Mouse (Mus musculus) liver, embryonic 11.5 days (tissue): ENCODE results near the gene Egfl7. TPM values are rescaled to one million over a fixed set of nuclear protein-coding genes. Genes with fewer than 3 reads are reported as not detected.

Source experiments
- ATAC-seq: fragments of 200-750 bp; cut with Nextera tagmentation; replicated peaks from 2 replicates; pipeline ENCODE4 v1.8.0; 2017; ENCODE audit warnings: moderate number of reproducible peaks, mild to moderate bottlenecking, moderate TSS enrichment, moderate library complexity; ENCODE audit not compliant: low FRiP score
- DNase-seq: peaks from one replicate; pipeline ENCODE4 v3.0.0-alpha.2; 2017; ENCODE audit warnings: low spot score
- H3K27ac ChIP-seq: fragments of 300-500 bp; sonication (generic); 2 replicates; pipeline ENCODE4 v1.5.1; 2014; ENCODE audit warnings: mild to moderate bottlenecking, low read depth, low read length, control low read depth
- H3K27me3 ChIP-seq: fragments of 300-500 bp; sonication (generic); replicated peaks from 2 replicates; pipeline ENCODE4 v1.6.1; 2014; ENCODE audit warnings: low read length, mixed read lengths; ENCODE audit not compliant: control insufficient read depth, insufficient read depth
- H3K36me3 ChIP-seq: fragments of 300-500 bp; sonication (generic); 2 replicates; pipeline ENCODE4 v1.6.1; 2014; ENCODE audit warnings: mild to moderate bottlenecking, low read length, moderate library complexity, mixed read lengths; ENCODE audit not compliant: control insufficient read depth, insufficient read depth
- H3K4me1 ChIP-seq: fragments of 300-500 bp; sonication (generic); replicated peaks from 2 replicates; pipeline ENCODE4 v1.6.1; 2014; ENCODE audit warnings: low read length, mixed read lengths; ENCODE audit not compliant: control insufficient read depth, insufficient read depth
- H3K4me2 ChIP-seq: fragments of 300-500 bp; sonication (generic); 2 replicates; pipeline ENCODE4 v1.6.1; 2014; ENCODE audit warnings: mild to moderate bottlenecking, control low read depth, moderate library complexity
- H3K4me3 ChIP-seq: fragments of 300-500 bp; sonication (generic); 2 replicates; pipeline ENCODE4 v1.5.1; 2014; ENCODE audit warnings: low read depth, low read length, control low read depth
- H3K9ac ChIP-seq: fragments of 300-500 bp; sonication (generic); 2 replicates; pipeline ENCODE4 v1.6.1; 2014; ENCODE audit warnings: low read depth, low read length, control low read depth
- H3K9me3 ChIP-seq: fragments of 300-500 bp; sonication (generic); 2 replicates; pipeline ENCODE4 v1.6.1; 2016; ENCODE audit warnings: low read length, inconsistent platforms, mixed read lengths; ENCODE audit not compliant: control insufficient read depth
- WGBS: fragments of 180-500 bp; shearing (Covaris S2); extraction: QIAGEN DNeasy Blood & Tissue Kit; methylation state at CpG from one replicate; pipeline ENCODE4 v1.1.7; 2014; 5-methylcytosine and 5-hydroxymethylcytosine counted together
- polyA plus RNA-seq: library from polyadenylated mRNA; unstranded; fragments of >200 nt; fragmentation: Nextera tagmentation; extraction: Ambion mirVana; gene quantifications from 2 replicates; pipeline ENCODE4 v1.2.1, GENCODE M21; 2014

Egfl7 gene
- polyA plus RNA-seq, 1 experiment from 2014 or later = 181 TPM

GRCm38 (mm10) chr2:26582741-26583140 lies 2.9 kb downstream of the Egfl7 start:
- no peaks in the 10 kb centered on the region for H3K9me3 ChIP-seq
- no peak for DNase-seq
- 76% methylated on average over 7 of the region's 7 CpGs for WGBS
- peak overlapping the region; percentile 45; the same call in 1 of the 2 replicates for H3K9ac ChIP-seq
- H3K4me3 ChIP-seq = no peak overlapping the region
- ATAC-seq = no peak
- peak overlapping the region; percentile 28; the same call in 1 of the 2 replicates for H3K27ac ChIP-seq
- H3K4me1 ChIP-seq = peaks cover 40% of the 10 kb centered on the region
- H3K27me3 ChIP-seq = no peaks in the 10 kb centered on the region
- no peak overlapping the region; the same call in 1 of the 2 replicates for H3K4me2 ChIP-seq
- H3K36me3 ChIP-seq = no peaks in the 10 kb centered on the region

DNA sequence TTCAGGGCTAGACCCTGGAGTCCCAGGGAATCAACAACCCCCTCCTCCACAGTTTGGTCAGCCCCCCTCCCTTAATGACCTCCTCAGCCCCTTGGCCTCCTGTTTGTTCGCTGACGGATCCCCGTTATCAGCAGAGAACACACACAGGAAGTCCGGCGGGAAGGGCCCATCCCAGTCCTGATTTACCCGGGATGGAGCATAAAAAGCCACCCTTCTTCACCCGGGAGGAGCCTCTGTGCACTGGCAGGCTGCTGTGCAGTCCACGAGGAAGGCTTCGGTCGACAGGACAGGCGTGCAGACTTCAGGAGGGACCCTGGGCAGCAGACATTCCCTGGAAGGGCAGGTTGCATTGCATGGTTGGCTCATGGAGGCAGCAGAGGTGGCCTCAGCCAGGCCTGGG lies 3.8 kb downstream of the Egfl7 start:
- H3K36me3 ChIP-seq = no peaks in the 10 kb centered on the region
- DNase-seq = peak; percentile 47
- ATAC-seq = no peak
- peak overlapping the region; percentile 38 for H3K4me2 ChIP-seq
- 12% methylated on average over 11 of the region's 11 CpGs for WGBS
- H3K9me3 ChIP-seq = no peaks in the 10 kb centered on the region
- peaks cover 46% of the 10 kb centered on the region for H3K4me1 ChIP-seq
- H3K4me3 ChIP-seq = peak overlapping the region; percentile 34
- peak overlapping the region; percentile 45 for H3K9ac ChIP-seq
- peak overlapping the region; percentile 28 for H3K27ac ChIP-seq
- no peaks in the 10 kb centered on the region for H3K27me3 ChIP-seq

GRCm38 (mm10) chr2:26585713-26586112 lies 5.9 kb downstream of the Egfl7 start:
- Histone ChIP-seq H3K27ac (peak overlapping the region; percentile 68), H3K9me3 (no peaks in the 10 kb centered on the region), H3K4me2 (peak overlapping the region; percentile 18; the same call in 1 of the 2 replicates), H3K27me3 (no peaks in the 10 kb centered on the region), H3K36me3 (no peaks in the 10 kb centered on the region; the same call in 1 of the 2 replicates), H3K9ac (peak overlapping the region; percentile 49), H3K4me3 (peak overlapping the region; percentile 59), H3K4me1 (peaks cover 40% of the 10 kb centered on the region)
- WGBS = 44% methylated on average over 6 of the region's 6 CpGs
- DNase-seq (no peak), ATAC-seq (no peak)

- no peaks in the 10 kb centered on the region for H3K9me3 ChIP-seq
- no peaks in the 10 kb centered on the region for H3K27me3 ChIP-seq
- H3K4me1 ChIP-seq = peaks cover 40% of the 10 kb centered on the region
- DNase-seq (peak; percentile 86), ATAC-seq (peak; percentile 70)
- peak within 1 kb of the TSS; percentile 75 for H3K4me2 ChIP-seq
- H3K27ac ChIP-seq = peak within 1 kb of the TSS; percentile 68
- 1% methylated on average over 65 of the region's 65 CpGs for WGBS
- H3K9ac ChIP-seq = peak within 1 kb of the TSS; percentile 78
- H3K4me3 ChIP-seq = peak within 1 kb of the TSS; percentile 59
- H3K36me3 ChIP-seq = no peaks in the 10 kb centered on the region; the same call in 1 of the 2 replicates
These were observed 6.7 kb downstream of the Egfl7 start, which contains the start of gene Gm20532 for GRCm38 (mm10) chr2:26586294-26587043. Gene Gm20532 (plus strand): TSS chr2:26586639.

DNA sequence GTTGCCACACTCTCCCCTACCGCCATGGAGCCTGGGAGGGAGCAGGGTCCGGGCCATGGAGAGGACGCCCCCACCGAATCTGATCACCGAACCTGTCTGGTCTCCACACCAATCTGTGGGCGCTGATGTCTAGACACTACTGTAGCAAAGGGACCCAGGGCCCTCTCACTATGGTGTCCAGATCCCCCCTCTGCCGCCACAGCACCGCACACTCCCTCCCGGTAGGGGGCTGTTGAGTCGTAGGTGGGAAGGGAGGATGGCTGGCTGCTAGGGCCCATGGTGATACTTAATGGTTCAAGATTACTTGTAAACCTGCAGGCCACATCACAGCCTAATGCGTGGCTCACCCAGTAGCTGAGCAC lies 7.2 kb downstream of the Egfl7 start:
- H3K4me1 ChIP-seq = peaks cover 40% of the 10 kb centered on the region

GRCm38 (mm10) chr2:26588573-26588972 lies 8.8 kb downstream of the Egfl7 start:
- Histone ChIP-seq H3K4me2 (peak overlapping the region; percentile 75), H3K9me3 (no peaks in the 10 kb centered on the region), H3K27ac (no peak overlapping the region), H3K4me3 (no peak overlapping the region), H3K36me3 (peaks cover 4% of the 10 kb centered on the region; the same call in 1 of the 2 replicates), H3K27me3 (no peaks in the 10 kb centered on the region), H3K9ac (peak overlapping the region; percentile 8), H3K4me1 (peaks cover 32% of the 10 kb centered on the region)
- DNase-seq = peak; percentile 38
- ATAC-seq = no peak
- 42% methylated on average over 4 of the region's 4 CpGs for WGBS

More for the DNA sequence above, 7.2 kb downstream of the Egfl7 start:
- peak overlapping the region; percentile 59 for H3K4me3 ChIP-seq
- peak overlapping the region; percentile 78 for H3K9ac ChIP-seq
- DNase-seq = no peak
- peak overlapping the region; percentile 75 for H3K4me2 ChIP-seq
- H3K36me3 ChIP-seq = no peaks in the 10 kb centered on the region; the same call in 1 of the 2 replicates
- 4% methylated on average over 11 of the region's 11 CpGs for WGBS
- peak overlapping the region; percentile 60 for H3K27ac ChIP-seq
- H3K27me3 ChIP-seq = no peaks in the 10 kb centered on the region
- peak; percentile 22; the same call in 1 of the 2 replicates for ATAC-seq
- H3K9me3 ChIP-seq = no peaks in the 10 kb centered on the region

DNA sequence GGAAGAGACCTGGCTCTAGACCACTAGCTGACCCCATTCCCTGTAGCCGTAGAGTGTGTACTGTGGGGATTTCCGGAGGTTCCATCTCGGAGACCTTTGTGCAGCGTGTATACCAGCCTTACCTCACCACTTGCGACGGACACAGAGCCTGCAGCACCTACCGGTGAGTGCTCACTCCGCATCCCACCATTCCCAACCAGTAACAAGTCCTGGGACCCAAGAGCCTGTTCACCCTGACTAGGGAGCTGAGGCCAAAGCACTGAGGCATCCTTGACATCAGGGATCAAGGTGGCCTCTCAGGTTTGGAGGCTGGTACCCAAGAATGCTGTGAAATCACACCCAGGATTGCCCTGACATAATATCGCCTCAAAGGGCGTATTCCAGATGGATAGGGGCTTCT lies 9.5 kb downstream of the Egfl7 start:
- WGBS = 92% methylated on average over 10 of the region's 10 CpGs
- H3K4me3 ChIP-seq = no peak overlapping the region
- no peak for ATAC-seq

GRCm38 (mm10) chr2:26590282-26590681 lies 10.5 kb downstream of the Egfl7 start:
- no peak for DNase-seq
- no peak overlapping the region for H3K4me3 ChIP-seq
- no peak overlapping the region for H3K27ac ChIP-seq

More for the DNA sequence above, 9.5 kb downstream of the Egfl7 start:
- H3K9me3 ChIP-seq = no peaks in the 10 kb centered on the region
- H3K4me2 ChIP-seq = no peak overlapping the region
- no peaks in the 10 kb centered on the region for H3K27me3 ChIP-seq
- no peak overlapping the region for H3K27ac ChIP-seq
- DNase-seq = no peak
- H3K9ac ChIP-seq = no peak overlapping the region
- H3K36me3 ChIP-seq = peaks cover 4% of the 10 kb centered on the region; the same call in 1 of the 2 replicates
- H3K4me1 ChIP-seq = peaks cover 25% of the 10 kb centered on the region

More at GRCm38 (mm10) chr2:26590282-26590681, 10.5 kb downstream of the Egfl7 start:
- Histone ChIP-seq H3K4me2 (no peak overlapping the region), H3K9me3 (no peaks in the 10 kb centered on the region), H3K36me3 (peaks cover 6% of the 10 kb centered on the region; the same call in 1 of the 2 replicates), H3K27me3 (no peaks in the 10 kb centered on the region), H3K9ac (0 out of 2 replicates have a peak overlapping the region, but pooled peaks have one; percentile 34), H3K4me1 (peaks cover 26% of the 10 kb centered on the region)
- ATAC-seq = no peak
- 95% methylated on average over 7 of the region's 7 CpGs for WGBS
